Mouse (Mus musculus): ENCODE data around the gene Mta3. TPM values are rescaled to one million over a fixed set of nuclear protein-coding genes. Genes with fewer than 3 reads are reported as not detected.

Mta3 gene
- total RNA-seq, 2 experiments from 2014 or later = 96.9 to 102 TPM

DNA sequence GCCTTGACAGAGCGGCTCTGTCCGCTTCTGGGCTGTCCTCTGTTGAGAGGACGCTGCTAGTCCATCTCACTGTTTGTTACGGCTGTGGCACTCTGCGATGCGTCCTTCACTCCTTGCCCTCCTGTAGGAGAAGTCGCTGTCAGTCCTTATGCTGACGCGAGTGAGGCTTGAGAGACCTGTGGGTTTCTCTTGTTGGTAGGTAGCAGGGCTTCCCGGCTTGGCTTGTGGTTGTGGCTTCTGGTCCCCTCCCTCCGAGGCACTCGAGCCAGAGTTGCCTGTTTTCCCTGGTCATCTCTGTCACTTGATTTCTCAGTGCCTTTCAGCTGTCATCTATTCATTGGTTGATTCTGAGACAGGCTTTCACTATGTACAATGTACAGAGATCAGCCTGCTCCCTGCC lies 14.5 kb downstream of the Mta3 start:
- H3K4me3 ChIP-seq = no peak overlapping the region
- no peak for TF ChIP-seq CTCF (conservative IDR thresholded peaks at IDR 0.05)
- peak overlapping the region; percentile 59; the same call in 1 of the 2 replicates for H3K27ac ChIP-seq
- DNase-seq (ENCODE audit: low spot score in 2 of 2) = no peak

DNA sequence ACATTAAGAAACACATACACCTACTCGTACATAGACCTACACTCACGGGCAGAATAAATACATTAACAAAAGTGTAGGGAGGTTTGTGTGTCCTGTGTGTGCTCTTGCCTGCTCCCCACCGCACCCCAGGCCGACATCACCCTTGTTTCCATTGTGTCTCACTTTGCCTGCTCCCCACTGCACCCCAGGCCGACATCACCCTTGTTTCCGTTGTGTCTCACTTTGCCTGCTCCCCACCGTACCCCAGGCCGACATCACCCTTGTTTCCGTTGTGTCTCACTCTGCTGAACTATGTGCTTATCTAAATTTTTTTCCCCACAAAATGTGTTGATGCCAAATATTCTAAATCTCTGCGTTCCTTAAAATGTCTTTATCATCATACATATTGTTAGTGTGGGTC lies 15.2 kb downstream of the Mta3 start:
- H3K4me3 ChIP-seq = no peak overlapping the region
- TF ChIP-seq CTCF (conservative IDR thresholded peaks at IDR 0.05) = no peak
- peak overlapping the region; percentile 59; the same call in 1 of the 2 replicates for H3K27ac ChIP-seq
- DNase-seq (ENCODE audit: low spot score in 2 of 2) = no peak

DNA sequence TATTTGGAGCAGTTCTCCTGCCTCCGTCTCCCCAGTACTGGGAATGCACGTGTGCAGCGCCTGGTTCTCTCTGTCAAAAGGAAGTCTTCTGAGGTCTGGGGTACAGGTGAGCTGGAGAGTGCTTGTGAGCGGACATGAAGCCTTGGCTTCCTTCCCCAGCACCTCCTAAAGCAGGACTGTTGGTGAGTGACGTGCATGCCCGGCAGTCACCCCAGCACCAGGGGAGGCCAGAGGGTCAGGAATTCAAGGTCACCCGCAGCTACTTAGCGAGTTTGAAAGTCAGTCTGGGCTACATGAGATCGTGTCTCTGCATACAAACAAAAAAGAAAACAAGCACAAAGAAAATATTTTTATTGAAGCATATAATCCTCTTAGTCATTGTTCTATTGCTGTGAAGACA lies 17.1 kb downstream of the Mta3 start:
- no peak for TF ChIP-seq CTCF (conservative IDR thresholded peaks at IDR 0.05)
- Histone ChIP-seq H3K27ac (no peak overlapping the region), H3K4me3 (no peak overlapping the region)
- DNase-seq (ENCODE audit: low spot score in 2 of 2) = no peak

DNA sequence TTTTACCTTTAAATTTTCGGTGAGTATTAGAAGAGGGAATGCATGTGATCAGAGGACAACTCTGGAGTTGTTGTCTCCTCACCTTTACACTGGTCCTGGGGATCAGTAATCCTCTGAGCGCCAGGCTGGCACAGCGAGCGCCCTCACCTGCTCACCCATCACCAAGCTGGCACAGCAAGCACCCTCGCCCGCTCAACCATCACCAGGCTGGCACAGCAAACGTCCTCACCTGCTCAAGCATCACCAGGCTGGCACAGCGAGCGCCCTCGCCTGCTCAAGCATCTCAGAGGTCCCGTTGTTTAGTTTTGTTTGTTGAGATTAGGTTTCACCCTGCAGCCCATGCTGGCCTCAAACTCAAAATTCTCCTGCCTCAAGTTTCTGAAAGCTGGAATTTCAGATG lies 20.5 kb downstream of the Mta3 start:
- DNase-seq (ENCODE audit: low spot score in 2 of 2) = no peak
- no peak for TF ChIP-seq CTCF (conservative IDR thresholded peaks at IDR 0.05)
- Histone ChIP-seq H3K27ac (no peak overlapping the region), H3K4me3 (no peak overlapping the region)

DNA sequence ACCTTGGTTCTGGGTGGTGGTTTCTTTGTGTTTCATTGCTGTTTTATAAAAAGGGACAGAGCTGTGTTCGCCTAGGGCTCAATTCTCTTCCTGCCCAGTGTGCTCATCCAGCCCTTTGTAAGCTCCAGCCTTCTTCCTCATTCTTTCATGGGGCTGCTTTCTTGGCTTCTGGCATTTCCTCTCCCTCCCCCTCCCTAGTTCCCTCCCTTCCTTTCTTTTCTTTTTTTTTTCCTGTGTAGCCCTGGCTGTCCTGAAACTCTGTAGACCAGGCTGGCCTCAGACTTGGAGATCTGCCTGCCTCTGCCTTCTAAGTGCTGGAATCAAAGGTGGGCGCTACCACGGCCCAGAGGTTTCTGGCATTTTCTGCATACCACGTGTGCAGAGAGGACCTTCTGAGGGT lies 21.7 kb downstream of the Mta3 start:
- Histone ChIP-seq H3K27ac (no peak overlapping the region), H3K4me3 (no peak overlapping the region)
- TF ChIP-seq CTCF (conservative IDR thresholded peaks at IDR 0.05) = no peak
- DNase-seq (ENCODE audit: low spot score in 2 of 2) = no peak

DNA sequence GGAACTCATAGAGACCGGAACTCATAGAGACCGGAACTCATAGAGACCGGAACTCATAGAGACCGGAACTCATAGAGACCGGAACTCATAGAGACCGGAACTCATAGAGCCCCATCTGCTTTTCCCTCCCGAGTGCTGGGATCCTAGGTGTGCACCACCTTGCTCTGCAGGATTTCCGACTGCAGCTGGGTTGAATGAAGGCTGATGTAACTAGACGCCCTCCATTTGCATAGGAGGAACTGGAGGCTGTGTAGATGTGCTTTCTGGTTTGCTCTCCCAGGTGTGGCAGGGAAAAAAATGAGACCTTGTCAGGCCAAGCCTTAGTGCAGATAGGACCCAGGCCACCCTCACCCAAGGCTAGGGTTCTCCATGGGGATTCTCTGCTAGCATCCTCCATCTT lies 23.1 kb downstream of the Mta3 start:
- TF ChIP-seq CTCF (conservative IDR thresholded peaks at IDR 0.05) = no peak
- no peak overlapping the region for H3K27ac ChIP-seq
- DNase-seq (ENCODE audit: low spot score in 2 of 2) = no peak
- H3K4me3 ChIP-seq = no peak overlapping the region

DNA sequence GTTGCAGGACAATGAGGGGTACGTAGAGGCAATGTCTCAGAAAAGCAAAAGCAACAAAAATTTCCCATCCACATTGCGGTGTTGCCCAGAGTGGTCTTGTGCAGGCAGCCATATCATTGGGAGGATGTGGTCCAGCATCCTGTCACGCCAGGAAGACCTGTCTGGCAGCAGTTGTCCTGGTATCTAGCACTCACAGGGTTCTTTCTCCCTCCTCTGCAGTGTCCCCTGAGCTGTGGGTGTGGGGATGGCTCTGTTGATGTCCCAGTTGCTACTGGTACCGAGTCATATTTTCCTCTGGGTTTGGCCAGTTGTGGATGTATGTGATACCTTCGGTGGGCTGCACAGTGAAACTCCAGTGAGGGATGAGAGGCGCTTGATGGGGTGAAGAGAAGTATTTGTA lies 24.2 kb downstream of the Mta3 start:
- H3K4me3 ChIP-seq = no peak overlapping the region
- no peak for DNase-seq (ENCODE audit: low spot score in 2 of 2)
- H3K27ac ChIP-seq = 0 out of 2 replicates have a peak overlapping the region, but pooled peaks have one; percentile 18
- no peak for TF ChIP-seq CTCF (conservative IDR thresholded peaks at IDR 0.05)

DNA sequence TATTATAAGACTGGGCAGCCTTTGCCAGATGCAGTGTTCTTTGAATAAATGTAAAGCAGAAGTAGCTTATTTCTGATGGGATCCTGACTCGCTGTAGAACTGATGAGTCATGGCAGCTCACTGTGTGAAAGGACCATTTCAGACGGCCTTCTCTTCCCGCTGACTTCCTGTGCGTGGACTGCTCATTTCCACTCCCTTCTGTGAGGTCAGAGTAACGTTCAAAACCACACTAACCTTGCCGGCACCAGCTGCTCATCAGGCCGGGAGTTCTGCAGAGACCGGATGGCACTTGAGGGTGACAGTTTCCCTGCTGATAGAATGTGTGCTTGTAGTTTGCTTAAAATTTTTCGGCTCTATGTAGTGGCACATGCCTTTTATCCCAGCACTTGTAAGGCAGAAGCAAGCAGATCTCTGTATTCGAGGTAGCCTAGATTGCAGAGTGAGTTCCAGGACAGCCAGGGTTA lies 26.2 kb downstream of the Mta3 start:
- no peak for DNase-seq (ENCODE audit: low spot score in 2 of 2)

DNA sequence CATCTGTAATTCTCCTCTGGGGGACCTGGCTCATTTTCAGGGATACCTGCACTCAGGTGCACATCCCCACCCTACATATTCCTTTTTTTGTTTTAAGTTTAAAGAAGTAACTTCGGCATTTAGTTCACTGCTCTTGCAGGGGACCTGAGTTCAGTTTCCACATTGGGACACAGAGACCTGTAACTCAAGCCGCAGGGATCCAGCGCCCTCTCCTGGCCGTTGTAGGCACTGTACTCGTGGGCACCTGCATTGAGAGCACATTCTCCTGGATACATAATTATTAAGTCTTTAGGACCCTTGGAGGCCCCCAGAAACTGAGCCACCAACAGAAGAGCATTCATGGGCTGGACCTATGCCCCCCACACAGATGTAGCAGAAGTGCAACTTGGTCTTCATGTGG lies 26.8 kb downstream of the Mta3 start:
- DNase-seq (ENCODE audit: low spot score in 2 of 2) = peak in 1 of 2 experiments; percentile 49
- no peak overlapping the region for H3K4me3 ChIP-seq
- H3K27ac ChIP-seq = no peak overlapping the region
- TF ChIP-seq CTCF (conservative IDR thresholded peaks at IDR 0.05) = peak; percentile 79

More for the DNA sequence above, 26.2 kb downstream of the Mta3 start:
- Histone ChIP-seq H3K4me3 (no peak overlapping the region; the same call in 1 of the 2 replicates), H3K27ac (peak overlapping the region; percentile 55; the same call in 1 of the 2 replicates)
- no peak for TF ChIP-seq CTCF (conservative IDR thresholded peaks at IDR 0.05)

DNA sequence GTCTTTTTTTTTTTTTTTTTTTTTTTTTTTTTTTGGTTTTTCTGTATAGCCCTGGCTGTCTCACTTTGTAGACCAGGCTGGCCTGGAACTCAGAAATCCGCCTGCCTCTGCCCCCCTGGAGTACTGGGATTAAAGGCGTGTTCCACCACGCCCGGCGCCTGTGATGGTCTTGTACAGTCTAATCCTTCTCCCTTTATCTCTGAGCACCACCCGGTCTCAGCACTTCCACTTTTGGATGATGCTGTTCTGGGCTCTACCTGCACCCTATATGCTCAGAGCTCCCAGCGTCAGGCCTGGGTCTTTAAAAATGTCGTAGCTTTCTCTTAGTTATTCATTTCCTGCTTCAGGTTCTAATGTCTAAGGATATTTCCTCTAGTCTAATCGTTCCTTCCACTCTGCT lies 30.7 kb downstream of the Mta3 start:
- DNase-seq (ENCODE audit: low spot score in 2 of 2) = no peak

DNA sequence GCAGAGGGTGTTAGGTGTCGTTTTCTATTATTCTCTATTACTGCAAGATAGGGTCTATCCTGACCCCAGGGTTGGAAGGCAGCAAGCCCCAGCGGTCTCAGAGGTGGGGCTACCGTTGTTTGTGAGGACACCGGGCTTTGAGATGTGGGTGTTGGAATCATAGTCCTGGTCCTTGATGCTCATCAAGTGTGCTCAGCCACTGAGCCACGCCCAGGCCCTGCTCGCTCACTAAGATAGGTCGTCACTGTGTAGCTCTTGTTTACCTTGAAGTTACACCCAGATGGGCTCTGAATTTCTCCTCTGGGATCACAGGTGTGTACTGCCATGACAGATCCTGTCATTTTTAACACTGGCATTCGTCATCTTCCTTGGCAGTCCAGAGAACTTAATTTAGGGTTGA lies 31.8 kb downstream of the Mta3 start:
- TF ChIP-seq CTCF (conservative IDR thresholded peaks at IDR 0.05) = no peak
- DNase-seq (ENCODE audit: low spot score in 2 of 2) = no peak
- H3K4me3 ChIP-seq = no peak overlapping the region
- H3K27ac ChIP-seq = no peak overlapping the region; the same call in 1 of the 2 replicates

More for the DNA sequence above, 30.7 kb downstream of the Mta3 start:
- H3K4me3 ChIP-seq = no peak overlapping the region
- no peak for TF ChIP-seq CTCF (conservative IDR thresholded peaks at IDR 0.05)
- H3K27ac ChIP-seq = no peak overlapping the region

DNA sequence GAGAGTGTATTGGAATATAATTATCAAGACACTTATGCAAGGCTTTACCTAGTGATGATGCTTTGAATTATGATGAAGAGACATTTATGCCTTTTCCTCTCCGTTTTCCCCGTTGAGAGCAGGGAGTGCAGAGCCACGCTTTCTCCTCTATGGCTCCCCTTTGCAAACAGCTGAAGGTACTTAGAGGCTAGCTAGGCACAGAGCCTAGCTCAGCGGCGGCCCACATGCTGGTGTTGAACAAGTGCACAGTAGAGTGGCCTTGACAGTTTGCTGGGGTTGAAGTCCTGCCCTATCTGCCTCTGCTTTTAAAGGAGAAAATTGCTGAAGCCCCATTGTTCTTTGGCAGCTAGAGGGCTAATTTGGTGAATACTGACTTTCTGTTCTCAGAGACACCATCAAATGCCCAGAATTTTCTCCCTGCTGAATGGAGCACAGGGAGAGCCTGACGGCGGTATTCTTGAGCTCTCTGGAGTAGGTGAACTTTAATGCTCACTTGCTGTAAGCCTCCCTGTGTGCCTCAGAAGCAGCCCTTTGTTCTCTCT lies 34.2 kb downstream of the Mta3 start:
- TF ChIP-seq CTCF (conservative IDR thresholded peaks at IDR 0.05) = peak; percentile 28
- Histone ChIP-seq H3K27ac (peak overlapping the region; percentile 70), H3K4me3 (no peak overlapping the region)
- peak in 1 of 2 experiments; percentile 11 for DNase-seq (ENCODE audit: low spot score in 2 of 2)

DNA sequence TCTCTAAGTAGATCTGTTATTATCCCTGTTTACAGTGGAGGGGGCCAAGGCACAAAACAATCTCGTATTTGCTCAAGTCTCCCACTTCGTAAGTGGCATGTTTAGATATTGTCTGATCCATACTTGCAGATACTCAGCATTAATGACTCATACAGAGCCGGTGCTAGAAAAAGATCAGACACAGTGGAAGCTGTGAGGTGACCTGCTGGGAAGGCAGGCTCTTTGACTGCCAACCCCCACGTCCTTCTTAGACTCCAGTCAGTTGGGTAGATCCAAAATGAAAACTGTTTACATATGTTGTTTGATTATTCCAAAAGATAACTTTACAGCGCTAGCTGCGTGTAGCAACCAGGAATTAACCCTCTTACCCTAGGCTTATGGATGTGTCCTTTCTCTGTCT lies 35.3 kb downstream of the Mta3 start:
- TF ChIP-seq CTCF (conservative IDR thresholded peaks at IDR 0.05) = no peak
- Histone ChIP-seq H3K27ac (peak overlapping the region; percentile 70), H3K4me3 (no peak overlapping the region)
- no peak for DNase-seq (ENCODE audit: low spot score in 2 of 2)

DNA sequence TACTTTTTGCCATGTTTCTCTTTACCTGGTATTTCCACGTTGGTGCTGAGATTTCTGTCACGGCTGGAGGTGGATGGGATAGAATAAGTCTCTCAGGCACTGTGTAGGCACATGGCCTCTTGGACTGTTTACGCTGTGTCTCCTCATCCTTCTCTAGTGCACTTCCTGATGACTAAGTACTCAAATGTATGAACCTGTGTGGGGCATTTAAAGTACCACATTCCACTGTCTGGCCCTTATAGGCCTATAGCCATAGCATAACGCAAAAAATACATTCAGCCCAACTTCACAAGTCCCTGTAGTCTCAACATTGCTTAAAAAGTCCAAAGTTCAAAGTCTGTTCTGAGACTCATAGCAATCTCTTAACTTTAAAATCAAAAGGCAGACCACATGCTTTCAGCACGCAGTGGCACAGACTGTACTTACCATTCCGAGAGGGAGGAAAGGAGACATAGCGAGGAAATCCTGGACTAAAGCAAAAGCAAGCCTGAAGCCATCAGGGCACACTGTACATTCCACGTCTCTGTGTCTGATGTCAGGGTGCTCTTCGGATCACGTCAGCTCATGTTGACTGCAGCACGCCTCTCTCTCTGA lies 38.4 kb downstream of the Mta3 start:
- Histone ChIP-seq H3K27ac (no peak overlapping the region), H3K4me3 (no peak overlapping the region)
- TF ChIP-seq CTCF (conservative IDR thresholded peaks at IDR 0.05) = no peak
- DNase-seq (ENCODE audit: low spot score in 2 of 2) = no peak

All from layer of hippocampus, adult 2 months (tissue).